Mouse (Mus musculus): ENCODE results near the gene Prodh2.
A peak's percentile ranks its signal among the peaks of the same experiment; 100 is the strongest.

- TF ChIP-seq POLR2A (IDR thresholded peaks at IDR 0.05; ENCODE audit: low read depth, low read length) = peak; percentile 47
- no peak for TF ChIP-seq CTCF (conservative IDR thresholded peaks at IDR 0.05; ENCODE audit: insufficient read depth, insufficient read length, low read depth, low read length)
Measured at GRCm38 (mm10) chr7:30552102-30553020, 58.9 kb downstream of the Prodh2 start, which contains the start of the genes Hspb6 and Proser3.
